Mouse (Mus musculus) MEL (cell line): ENCODE results near the gene Tbc1d24.

Experiments
- CTCF ChIP-seq, 3 experiments: IDR thresholded peaks in 2 of 3; conservative IDR thresholded peaks in 1 of 3; 2 replicates each; pipeline ENCODE4 v1.5.1; 2011 to 2012; ENCODE audit warnings: low read length in 3 of 3, low read depth in 2 of 3, mild to moderate bottlenecking in 2 of 3, improper control_type of control experiment in 1 of 3, inconsistent platforms in 1 of 3, mixed read lengths in 1 of 3, moderate library complexity in 1 of 3; ENCODE audit not compliant: control insufficient read depth in 1 of 3, insufficient read depth in 1 of 3, poor library complexity in 1 of 3, severe bottlenecking in 1 of 3
- E2F4 ChIP-seq: IDR thresholded peaks from 2 replicates; pipeline ENCODE4 v1.6.1; 2011; ENCODE audit warnings: low read depth, low read length, improper control_type of control experiment, borderline replicate concordance
- ELF1 ChIP-seq: IDR thresholded peaks from 2 replicates; pipeline ENCODE4 v1.6.1; 2014; ENCODE audit warnings: low read depth, mild to moderate bottlenecking, inconsistent platforms, low read length, improper control_type of control experiment, moderate library complexity
- EP300 ChIP-seq, 2 experiments: IDR thresholded peaks; 2 replicates each; pipeline ENCODE4 v1.6.1; 2011; ENCODE audit warnings: improper control_type of control experiment in 2 of 2, low read length in 2 of 2, low read depth in 1 of 2, mild to moderate bottlenecking in 1 of 2
- JUND ChIP-seq: IDR thresholded peaks from 2 replicates; pipeline ENCODE4 v1.6.1; 2011; ENCODE audit warnings: low read depth, mild to moderate bottlenecking, improper control_type of control experiment, low read length
- MAZ ChIP-seq: IDR thresholded peaks from 2 replicates; pipeline ENCODE4 v1.6.1; 2012; ENCODE audit warnings: low read depth, mild to moderate bottlenecking, inconsistent platforms, low read length, improper control_type of control experiment
- MYC ChIP-seq: IDR thresholded peaks from 2 replicates; pipeline ENCODE4 v1.6.1; 2011; ENCODE audit warnings: low read depth, mild to moderate bottlenecking, low read length, improper control_type of control experiment, moderate library complexity
- NELFE ChIP-seq: IDR thresholded peaks from 2 replicates; pipeline ENCODE4 v1.6.1; 2011; ENCODE audit warnings: low read depth, low read length, improper control_type of control experiment
- POLR2A ChIP-seq, 2 experiments: IDR thresholded peaks; 2 replicates each; pipeline ENCODE4 v1.6.1; 2011 to 2012; ENCODE audit warnings: low read length in 2 of 2, mild to moderate bottlenecking in 2 of 2, control low read depth in 1 of 2, improper control_type of control experiment in 1 of 2, low read depth in 1 of 2, moderate library complexity in 1 of 2; ENCODE audit not compliant: control insufficient read depth in 1 of 2, insufficient read depth in 1 of 2, poor library complexity in 1 of 2
- TAL1 ChIP-seq: IDR thresholded peaks from 2 replicates; pipeline ENCODE4 v1.6.1; 2012; ENCODE audit warnings: mild to moderate bottlenecking, inconsistent platforms, low read length, moderate library complexity, mixed read lengths
- UBTF ChIP-seq: IDR thresholded peaks from 2 replicates; pipeline ENCODE4 v1.6.1; 2012; ENCODE audit warnings: low read depth, mild to moderate bottlenecking, inconsistent platforms, low read length, improper control_type of control experiment, moderate library complexity, borderline replicate concordance; ENCODE audit not compliant: insufficient read depth
- USF2 ChIP-seq, 2 experiments: IDR thresholded peaks; 2 replicates each; pipeline ENCODE4 v1.6.1; 2011 to 2012; ENCODE audit warnings: improper control_type of control experiment in 2 of 2, low read length in 2 of 2, borderline replicate concordance in 1 of 2, inconsistent platforms in 1 of 2, low read depth in 1 of 2, mild to moderate bottlenecking in 1 of 2; ENCODE audit not compliant: insufficient read depth in 1 of 2
- ZC3H11A ChIP-seq: IDR thresholded peaks from 2 replicates; pipeline ENCODE4 v1.6.1; 2012; ENCODE audit warnings: low read depth, mild to moderate bottlenecking, inconsistent platforms, low read length, improper control_type of control experiment
- ZKSCAN1 ChIP-seq: IDR thresholded peaks from 2 replicates; pipeline ENCODE4 v1.6.1; 2012; ENCODE audit warnings: low read depth, mild to moderate bottlenecking, inconsistent platforms, low read length, improper control_type of control experiment, moderate library complexity

GRCm38 (mm10) chr17:24224741-24225140, 19.4 kb upstream of the Tbc1d24 start:
- TF ChIP-seq MAZ, result no peak
- no peak for TF ChIP-seq CTCF (IDR thresholded peaks at IDR 0.05 in 2 of 3, conservative IDR thresholded peaks at IDR 0.05 in 1 of 3; ENCODE audit: control insufficient read depth in 1 of 3, insufficient read depth in 1 of 3, low read depth in 2 of 3, low read length in 3 of 3, poor library complexity in 1 of 3, severe bottlenecking in 1 of 3)
- no peak for TF ChIP-seq E2F4
- no peak for TF ChIP-seq NELFE
- no peak for TF ChIP-seq POLR2A (IDR thresholded peaks at IDR 0.05; ENCODE audit: control insufficient read depth in 1 of 2, insufficient read depth in 1 of 2, low read depth in 1 of 2, low read length in 2 of 2, poor library complexity in 1 of 2)
- TF ChIP-seq ZKSCAN1, result no peak
- TF ChIP-seq UBTF, result no peak
- no peak for TF ChIP-seq EP300 (IDR thresholded peaks at IDR 0.05; ENCODE audit: low read depth in 1 of 2, low read length in 2 of 2)
- TF ChIP-seq ZC3H11A, result no peak
- no peak for TF ChIP-seq JUND
- no peak for TF ChIP-seq ELF1
- TF ChIP-seq MYC, result no peak
- no peak for TF ChIP-seq USF2 (IDR thresholded peaks at IDR 0.05; ENCODE audit: borderline replicate concordance in 1 of 2, insufficient read depth in 1 of 2, low read depth in 1 of 2, low read length in 2 of 2)
- TF ChIP-seq TAL1, result no peak
